Mouse (Mus musculus) retina, adult 2 months (tissue): ENCODE results near the gene Usp7.

Experiments used
- DNase-seq: peaks from one replicate; pipeline ENCODE4 v3.0.0-alpha.2; 2012; ENCODE audit warnings: low read depth, low spot score

Gene Usp7

DNA sequence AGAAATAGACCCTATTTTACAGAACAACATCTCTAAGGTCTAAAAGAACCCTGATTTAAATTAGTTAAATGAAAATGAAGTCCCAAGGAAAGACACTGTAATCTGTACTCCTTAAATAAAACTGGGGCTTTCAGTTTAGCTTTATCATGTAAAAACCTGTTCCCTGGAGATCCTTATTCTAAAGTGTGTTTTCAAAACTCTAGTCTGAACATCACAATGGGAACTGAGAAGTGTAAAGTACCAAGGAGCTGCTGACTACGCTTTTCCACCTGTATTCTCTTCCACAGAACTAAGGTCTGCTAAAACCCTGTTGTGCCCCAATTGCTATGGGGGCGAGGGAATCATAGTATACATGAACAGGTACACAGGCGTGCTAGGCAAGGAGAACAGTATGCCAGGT lies 68.1 kb downstream of the Usp7 start:
- DNase-seq: no peak

DNA sequence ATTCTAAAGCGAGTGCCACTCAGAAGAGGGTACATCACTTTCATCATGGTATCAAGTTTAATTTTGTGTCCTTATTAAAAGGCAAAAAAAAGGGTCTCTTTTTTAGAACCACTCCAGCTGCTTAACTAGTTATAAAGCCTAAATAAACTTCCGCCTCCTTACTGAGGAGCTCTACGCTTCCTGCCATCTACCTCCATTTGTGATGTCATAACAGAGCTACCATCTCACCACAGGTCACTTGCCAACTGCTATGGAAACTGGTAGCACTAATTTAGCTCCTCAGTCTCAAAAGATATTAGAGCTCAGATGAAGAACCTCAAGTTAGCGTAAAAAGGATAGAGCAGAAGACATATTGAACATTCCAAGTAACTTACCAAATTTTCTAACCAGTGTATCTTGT lies 71.7 kb downstream of the Usp7 start:
- DNase-seq: no peak

GRCm38 (mm10) chr16:8717744-8718143 lies 74.4 kb downstream of the Usp7 start:
- DNase-seq: no peak

DNA sequence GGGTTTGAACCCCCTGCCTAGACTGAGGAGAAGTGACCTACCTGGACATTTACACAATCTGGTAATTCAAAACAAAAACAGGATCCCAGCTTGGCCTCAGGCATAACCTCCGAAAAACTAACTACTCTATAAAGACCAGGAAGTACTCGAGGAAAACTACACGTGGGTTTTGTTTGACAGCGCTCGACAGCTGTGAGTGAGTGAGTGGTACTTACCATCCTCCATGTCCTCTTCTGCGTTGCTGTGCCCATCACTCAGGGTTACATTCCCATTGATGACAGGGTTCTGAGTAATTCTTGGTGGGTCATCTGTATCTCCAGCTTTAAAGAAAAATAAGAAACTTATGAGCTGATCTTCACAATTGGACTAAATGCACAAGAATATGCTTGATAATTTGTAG lies 75.8 kb downstream of the Usp7 start:
- no peak for DNase-seq

DNA sequence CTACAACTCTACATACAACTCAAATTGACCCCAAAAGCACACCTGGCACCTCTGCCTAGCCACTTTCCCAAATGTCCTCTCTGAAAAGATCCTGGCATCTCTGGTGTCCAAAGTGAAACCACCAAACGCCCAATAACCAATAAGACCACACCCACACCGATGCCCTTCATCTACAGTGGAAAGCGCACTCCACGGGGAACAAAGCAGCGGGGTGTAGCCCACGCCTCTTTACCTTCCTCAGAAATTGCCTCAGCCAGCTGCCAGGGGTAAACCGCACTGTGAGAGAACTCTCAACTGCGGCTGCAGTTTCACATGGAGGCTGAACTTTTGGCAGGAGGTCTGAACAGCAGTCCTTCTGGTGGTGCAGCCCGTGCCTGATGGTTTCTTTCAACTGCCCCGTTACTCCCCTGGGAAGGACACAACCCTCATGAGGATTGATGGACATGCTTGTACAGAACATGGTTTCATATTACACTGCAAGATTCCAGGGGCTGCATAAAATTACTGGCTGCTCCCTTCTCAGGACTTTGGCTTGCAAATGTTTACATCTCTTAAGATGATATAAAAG lies 76.5 kb downstream of the Usp7 start:
- no peak for DNase-seq

DNA sequence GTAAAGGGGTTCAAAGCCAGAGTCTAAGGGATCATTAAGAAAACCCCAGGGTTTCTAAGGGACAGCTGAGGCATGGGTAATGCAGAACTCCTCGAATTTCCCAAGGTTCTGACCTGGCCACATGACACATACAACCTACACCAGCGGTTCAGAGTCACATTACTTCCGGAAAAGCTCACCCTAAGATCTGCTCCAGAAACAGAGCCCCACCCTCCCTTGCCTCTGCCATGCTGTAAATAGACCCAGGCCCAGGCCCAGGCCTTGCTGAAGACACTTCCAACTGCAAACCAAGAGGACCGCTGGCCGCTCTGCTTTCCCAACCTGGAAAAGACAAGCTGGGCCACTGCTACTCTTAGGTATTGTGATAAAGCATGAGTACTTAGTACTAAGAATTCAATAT lies 77.3 kb downstream of the Usp7 start:
- DNase-seq: no peak

DNA sequence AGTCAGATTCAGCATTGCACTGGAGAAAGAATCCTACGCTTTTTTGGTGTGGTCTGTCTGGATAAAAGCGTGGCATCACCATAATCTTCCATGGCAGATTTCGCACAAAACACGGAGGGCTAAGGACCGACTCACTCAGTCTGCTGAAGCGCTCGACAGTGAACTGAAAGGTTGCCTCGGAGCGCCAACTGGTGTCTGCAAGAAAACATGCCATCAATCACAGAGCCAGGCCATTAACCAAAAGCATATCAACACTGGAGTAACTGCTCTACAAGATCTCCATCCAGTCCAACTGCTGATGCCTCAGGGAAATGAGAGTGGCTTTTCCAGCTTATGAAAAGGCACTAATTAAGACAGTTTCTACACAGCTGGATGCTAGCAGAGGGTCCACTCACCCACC lies 80.1 kb downstream of the Usp7 start:
- DNase-seq: no peak

DNA sequence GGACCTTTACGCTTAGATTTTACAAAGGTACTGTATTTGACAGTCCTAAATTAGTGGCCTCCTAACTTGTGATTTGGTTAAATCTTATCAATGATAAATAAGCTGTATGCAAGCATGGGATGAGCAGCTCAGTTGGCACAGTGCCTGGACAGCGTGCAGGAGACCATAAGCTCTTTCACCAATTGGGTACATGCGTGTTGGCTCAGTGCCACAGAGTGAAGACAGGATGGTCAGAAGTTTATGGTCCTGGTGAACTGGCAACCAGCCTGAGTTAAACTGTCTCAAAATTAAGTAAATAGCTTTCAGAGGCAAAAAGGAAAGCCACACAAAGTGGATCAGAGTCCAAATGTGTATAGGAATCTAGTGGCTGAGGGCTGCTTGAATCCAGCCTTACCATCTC lies 91.5 kb downstream of the Usp7 start:
- DNase-seq: no peak

DNA sequence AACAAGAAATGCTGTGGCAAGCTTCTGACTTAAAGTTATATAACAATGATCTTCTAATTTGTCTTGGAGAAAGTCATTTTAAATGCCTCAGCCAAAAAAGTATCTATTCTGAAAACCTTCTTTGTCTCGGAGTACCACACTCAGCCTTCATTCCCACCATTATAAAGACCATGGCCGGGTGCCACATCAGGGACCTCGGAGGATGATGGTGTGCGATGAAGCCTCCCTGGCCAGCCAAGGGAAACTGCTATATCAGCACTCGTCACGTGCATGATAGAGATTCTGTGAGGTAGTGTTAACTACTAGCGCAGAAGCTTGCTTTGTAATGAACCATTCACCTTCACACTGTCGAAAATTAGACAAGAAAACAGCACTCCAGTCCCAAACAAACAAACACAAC lies 92.6 kb downstream of the Usp7 start:
- DNase-seq: no peak

GRCm38 (mm10) chr16:8691206-8691605 lies 100.9 kb downstream of the Usp7 start:
- DNase-seq: no peak

- no peak for DNase-seq
Observed at GRCm38 (mm10) chr16:8689979-8690656, 102.0 kb downstream of the Usp7 start.

GRCm38 (mm10) chr16:8687559-8688112 lies 104.5 kb downstream of the Usp7 start:
- DNase-seq: no peak

GRCm38 (mm10) chr16:8686871-8687535 lies 105.1 kb downstream of the Usp7 start:
- DNase-seq: no peak

- DNase-seq: peak; percentile 54
Observed at GRCm38 (mm10) chr16:8686121-8686870, 105.8 kb downstream of the Usp7 start.

- DNase-seq: no peak
Observed at GRCm38 (mm10) chr16:8685087-8685486, 107.0 kb downstream of the Usp7 start.

DNA sequence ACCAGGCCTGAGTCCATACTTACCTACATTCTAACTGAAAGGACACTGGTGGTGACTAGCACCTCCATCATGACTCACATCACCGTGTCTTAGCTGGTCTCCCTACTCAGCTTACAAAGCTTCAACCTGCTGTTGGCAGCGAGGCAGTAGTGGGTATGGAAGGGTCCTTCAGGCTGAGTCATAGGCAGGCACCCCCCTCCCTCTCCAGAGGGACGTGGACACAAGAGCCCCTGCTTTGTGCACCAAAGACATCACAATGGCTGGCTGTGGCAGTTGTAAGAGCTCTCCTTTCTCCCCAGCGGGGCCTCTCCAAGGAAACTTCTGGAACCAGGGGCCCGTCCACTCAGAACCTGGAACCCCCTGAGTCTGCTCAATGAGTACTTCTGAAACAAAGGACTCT lies 111.6 kb downstream of the Usp7 start, which contains the start of gene Gm5767:
Gene Gm5767, plus strand, starts transcription at position 301 of the 400 bp plus-strand sequence.
- no peak for DNase-seq

DNA sequence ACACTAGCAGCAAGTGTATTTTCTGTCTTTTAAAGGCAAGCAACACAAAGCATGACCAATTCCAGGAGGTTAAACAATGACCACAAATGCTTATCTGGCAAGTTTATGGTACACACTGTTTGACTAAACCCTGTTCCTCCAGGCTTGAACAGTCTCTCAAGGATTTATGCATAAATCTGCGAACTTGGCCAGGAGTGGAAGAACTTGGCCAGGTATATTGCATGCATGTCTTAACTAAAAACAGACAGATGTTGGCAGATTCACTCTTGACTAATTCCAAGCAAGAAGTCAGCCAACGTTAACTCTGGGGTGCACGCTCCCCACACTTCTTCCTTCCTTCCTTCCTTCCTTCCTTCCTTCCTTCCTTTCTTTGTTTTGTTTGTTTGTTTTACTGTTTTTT lies 112.3 kb downstream of the Usp7 start:
- DNase-seq: no peak

DNA sequence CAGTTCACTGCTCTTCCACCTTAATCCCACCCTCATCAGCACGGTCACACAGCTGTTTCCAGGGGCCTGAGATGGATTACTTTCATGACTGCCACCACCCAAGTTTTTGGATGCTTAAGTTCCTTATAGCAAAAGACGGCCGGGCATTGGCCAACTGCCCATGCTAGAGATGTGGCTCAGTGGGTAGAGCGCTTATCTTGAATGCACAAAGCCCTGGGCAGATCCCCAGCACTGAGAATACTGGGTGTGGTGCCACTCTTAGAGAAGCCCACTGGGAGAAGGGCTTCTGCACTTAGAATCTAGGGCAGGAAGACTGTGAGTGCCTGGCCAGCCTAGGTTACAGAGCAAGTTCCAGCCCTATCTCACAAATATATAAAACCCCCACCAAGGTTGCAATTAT lies 113.4 kb downstream of the Usp7 start:
- no peak for DNase-seq

DNA sequence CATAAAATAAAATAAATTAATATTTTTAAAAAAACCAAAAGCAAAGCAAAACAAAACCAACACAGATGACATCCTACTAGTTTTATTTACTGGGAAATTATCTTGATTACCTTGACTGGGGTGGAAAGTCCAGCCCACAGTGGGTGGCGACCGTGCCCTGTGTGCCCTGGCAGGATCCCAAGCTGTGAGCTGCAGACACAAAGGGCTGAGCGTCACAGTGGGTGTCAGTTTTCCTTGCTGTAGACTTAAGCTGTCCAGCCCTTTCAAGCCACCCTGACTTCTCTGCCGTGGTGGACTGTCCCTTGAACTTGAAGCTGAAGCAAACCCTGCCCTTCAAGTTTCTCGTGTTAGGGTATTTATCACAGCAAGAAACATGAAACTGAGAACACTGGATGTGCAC lies 114.1 kb downstream of the Usp7 start:
- no peak for DNase-seq

GRCm38 (mm10) chr16:8676800-8677199 lies 115.3 kb downstream of the Usp7 start:
- DNase-seq: no peak

DNA sequence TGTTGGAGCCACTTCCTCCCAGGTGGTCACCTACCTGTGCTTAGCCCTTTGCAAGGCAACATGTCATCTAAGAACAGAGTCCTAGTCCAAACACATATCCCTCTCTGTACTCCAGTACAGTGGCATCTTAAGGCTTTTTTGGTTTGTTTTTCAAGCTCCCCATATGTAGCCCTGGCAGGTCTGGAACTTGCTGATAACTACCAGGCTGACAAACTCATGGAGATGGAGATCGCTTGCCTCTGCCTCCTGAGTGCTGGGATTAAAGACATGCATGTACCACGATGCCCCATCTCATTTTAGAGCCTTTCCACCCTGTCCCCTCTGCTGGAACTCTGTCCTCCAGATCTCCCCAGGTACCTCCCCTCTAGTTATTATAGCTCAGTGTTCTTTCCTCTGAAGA lies 115.9 kb downstream of the Usp7 start:
- no peak for DNase-seq

GRCm38 (mm10) chr16:8675559-8675958 lies 116.5 kb downstream of the Usp7 start:
- no peak for DNase-seq
